ENCODE assay signal across 8 mouse cellular contexts in the genomic region with DNA sequence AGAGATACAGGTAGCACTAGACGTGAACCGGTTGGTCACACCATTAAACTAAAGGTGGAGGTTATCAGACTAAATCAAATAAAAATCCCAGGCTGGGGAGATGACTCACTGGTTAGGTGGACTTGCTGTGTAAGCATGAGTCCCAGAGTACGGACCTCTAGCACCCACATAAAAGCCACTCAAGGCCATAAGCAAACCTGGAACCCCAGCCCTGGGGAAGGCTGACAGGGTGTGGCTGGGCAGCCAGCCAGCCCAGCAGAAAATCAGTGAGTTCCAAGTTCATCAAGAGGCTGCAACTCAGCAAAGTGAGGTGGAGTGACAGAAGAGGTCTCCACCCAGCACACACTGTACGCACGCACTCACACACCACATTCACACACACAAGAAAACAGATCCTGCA. TPM values are rescaled to one million over a fixed set of nuclear protein-coding genes. Genes with fewer than 3 reads are reported as not detected.
A peak's percentile ranks its signal among the peaks of the same experiment; 100 is the strongest.
DNase-seq lines count a peak whose midpoint lies in the region.
"Had no signal": no experiment of that assay in that cellular context is flagged by ENCODE, and none has a peak within 500 bp of the region (broad histone marks: within the 10 kb centered on the region; RNA-seq: fewer than 3 reads in every experiment).

No protein-coding gene starts in this region.

- peak; percentile 41 for DNase-seq in 3T3-L1 (ENCODE audit: low read depth, low spot score)
- peak; percentile 38 for DNase-seq in CD4-positive helper T cell, adult 2 months (ENCODE audit: low read depth, low spot score)
- DNase-seq in liver = peak; percentile 30
- peak; percentile 50 for DNase-seq in lung, postnatal 14 days
- no peak for DNase-seq in gastrocnemius, adult 8-10 months (ENCODE audit: low spot score in 2 of 2)
- no peak for DNase-seq in ovary, adult 18-20 months (ENCODE audit: low spot score)
- no peak for DNase-seq in frontal cortex, postnatal 10 days (ENCODE audit: low spot score in 2 of 2)
- DNase-seq: retina, postnatal 1 day had no signal

RNA-seq across cellular contexts. Expression of a gene that starts 14.9 kb away (rescaled TPM):
- 10 to 100 TPM; 13.3 to 19.5 (median 14.9) TPM for total RNA-seq in gastrocnemius, adult 8-10 months (2022)

RNA-seq across cellular contexts. Expression of a gene that starts 52.8 kb away (rescaled TPM):
- total RNA-seq in gastrocnemius, adult 8-10 months (2022) = 100 to 1,000 TPM in 2 of 4 experiments, 10 to 100 TPM in 2; 72.3 to 128 (median 94.8) TPM

Comparison
In these comparisons a context has a peak if more than half of its experiments do, and no peak if none do; other contexts are left out.
1. DNase-seq: peak in 3T3-L1 (single experiment), CD4-positive helper T cell, adult 2 months (single experiment), liver (single experiment) and lung, postnatal 14 days (single experiment); none in gastrocnemius, adult 8-10 months (0 of 2), ovary, adult 18-20 months (single experiment) and frontal cortex, postnatal 10 days (0 of 2).